Mouse (Mus musculus): ENCODE measurements around the gene Olfr1325.
"Not testable (repeated sequence)": the region's sequence is repeated elsewhere in the genome, so short reads cannot be mapped to it uniquely, and the experiment has no call there.

The Olfr1325 gene

DNA sequence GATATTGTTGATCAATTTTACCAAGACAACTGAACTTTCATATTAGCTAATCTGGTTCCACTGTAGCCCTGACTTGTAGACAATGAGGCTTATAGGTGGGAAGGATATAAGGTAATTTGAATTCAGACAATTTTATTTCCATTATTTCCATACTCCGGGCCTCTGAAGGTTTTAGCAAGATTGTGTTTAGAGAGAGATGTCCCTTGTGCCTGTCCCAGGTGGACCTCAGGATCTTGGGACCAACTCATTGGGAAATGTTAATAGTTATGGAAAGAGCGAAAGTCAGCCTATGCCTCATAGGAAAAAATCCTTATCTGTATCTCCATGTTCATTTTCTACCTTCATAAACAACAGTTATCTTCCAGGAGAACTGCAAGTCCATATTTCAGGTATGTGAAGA is at the start of gene Olfr1325:
TSS of gene Olfr1325 (plus strand) at position 301 of the 400 bp plus-strand sequence.
- DNase-seq (ENCODE audit: low spot score) = no peak

DNA sequence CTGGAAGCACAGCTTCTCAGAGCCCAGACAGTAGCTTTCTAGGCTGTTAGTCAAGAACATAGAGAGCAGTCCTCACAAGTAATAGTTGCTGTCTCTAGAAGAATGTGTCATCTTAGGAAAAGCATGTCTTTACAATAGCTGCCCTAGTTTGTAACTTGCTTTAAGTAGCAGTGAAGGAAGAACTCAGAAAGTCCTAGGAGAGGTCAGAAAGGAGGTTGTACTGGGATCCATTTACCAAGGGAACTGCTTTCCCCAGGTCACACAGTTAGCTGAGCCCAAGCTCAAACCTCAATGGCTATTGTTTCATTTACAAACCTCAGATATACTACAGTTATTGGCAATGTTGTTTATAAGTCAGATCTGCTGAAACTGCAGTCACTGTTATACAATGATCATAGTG is 17.7 kb upstream of the Olfr1325 start, which contains the start of gene Olfr1326-ps1:
TSS of gene Olfr1326-ps1 (minus strand) at position 101 of the 400 bp plus-strand sequence.
- no peak for DNase-seq (ENCODE audit: low spot score)

DNA sequence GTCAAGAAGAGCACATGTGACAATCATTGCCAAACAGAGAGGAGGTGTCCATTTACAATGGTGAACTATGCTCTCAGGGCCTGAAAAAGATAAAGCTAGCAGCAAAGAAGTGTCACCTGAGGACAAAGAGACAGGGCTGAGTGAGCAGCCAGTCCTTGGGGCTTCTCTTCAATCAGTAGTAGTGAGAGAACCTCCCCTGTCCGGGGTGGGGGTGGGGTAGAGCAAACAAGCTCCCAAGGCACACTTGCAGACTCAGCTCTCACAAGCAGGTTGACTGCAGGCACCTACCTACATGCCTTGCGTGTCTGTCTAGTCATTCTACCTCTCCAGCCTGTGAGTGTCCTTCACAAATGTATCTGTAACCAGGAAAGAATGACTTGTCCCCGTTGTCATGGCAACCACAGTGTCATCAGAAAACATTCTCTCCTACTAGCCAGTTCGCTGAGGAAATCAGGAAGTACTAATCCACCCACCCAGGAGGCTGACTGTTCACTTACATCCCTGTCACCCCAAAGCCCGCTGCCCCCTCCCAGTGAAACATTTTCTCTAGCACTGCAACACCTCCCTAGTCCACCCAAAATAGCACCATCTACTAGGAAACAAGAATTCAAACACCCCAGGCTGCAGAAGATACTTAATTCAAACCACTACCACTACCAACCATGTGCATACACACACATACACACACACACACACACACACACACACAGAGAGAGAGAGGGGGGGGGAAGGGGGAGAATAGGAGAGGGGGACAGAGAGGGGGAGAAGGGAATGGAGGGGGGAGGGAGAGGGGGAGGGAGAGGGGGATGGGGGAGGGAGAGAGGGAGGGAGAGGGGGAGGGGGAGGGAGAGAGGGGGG is 53.2 kb downstream of the Olfr1325 start, which contains the start of gene Gm5640:
TSS of gene Gm5640 (minus strand) at position 170 of the 858 bp plus-strand sequence.
- DNase-seq (ENCODE audit: low spot score) = not testable (repeated sequence)

DNA sequence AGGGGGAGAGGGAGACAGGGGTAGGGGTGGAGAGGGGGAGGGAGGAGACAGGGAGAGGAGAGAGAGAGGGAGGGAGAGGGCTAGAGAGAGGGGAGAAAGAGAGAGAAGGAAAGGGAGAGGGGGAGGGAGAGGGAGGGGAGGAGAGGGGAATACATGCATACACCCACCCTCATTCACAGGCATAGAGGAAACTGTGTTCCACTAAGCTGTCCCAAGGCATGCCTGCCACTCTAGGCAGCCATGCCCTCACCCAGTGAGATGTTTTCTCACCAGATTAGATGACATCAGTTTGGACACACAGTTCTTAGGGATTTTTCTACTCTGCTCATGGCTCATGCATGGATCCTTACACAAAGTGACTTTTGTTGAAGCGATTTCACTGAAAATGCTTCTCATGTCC is 53.9 kb downstream of the Olfr1325 start:
- DNase-seq (ENCODE audit: low spot score) = not testable (repeated sequence)
